Mouse (Mus musculus) hindbrain, embryonic 16.5 days (tissue): Measurements from ENCODE around the gene Slc25a45. TPM values are rescaled to one million over a fixed set of nuclear protein-coding genes. Genes with fewer than 3 reads are reported as not detected.
A peak's percentile ranks its signal among the peaks of the same experiment; 100 is the strongest.

Experiments used
- ATAC-seq: fragments of 200-750 bp; cut with Nextera tagmentation; 2 replicates; pipeline ENCODE4 v1.8.0; 2017; ENCODE audit warnings: moderate TSS enrichment, moderate library complexity
- H3K27ac ChIP-seq: fragments of 300-500 bp; sonication (generic); 2 replicates; pipeline ENCODE4 v1.5.1; 2014; ENCODE audit warnings: low read depth, mild to moderate bottlenecking, control low read depth, low read length, moderate library complexity
- H3K27me3 ChIP-seq: fragments of 300-500 bp; sonication (generic); replicated peaks from 2 replicates; pipeline ENCODE4 v1.6.1; 2014; ENCODE audit warnings: low read length; ENCODE audit not compliant: control insufficient read depth, insufficient read depth
- H3K36me3 ChIP-seq: fragments of 300-500 bp; sonication (generic); 2 replicates; pipeline ENCODE4 v1.6.1; 2014; ENCODE audit warnings: mild to moderate bottlenecking, low read length, moderate library complexity, mixed read lengths; ENCODE audit not compliant: control insufficient read depth, insufficient read depth
- H3K4me1 ChIP-seq: fragments of 300-500 bp; sonication (generic); 2 replicates; pipeline ENCODE4 v1.6.1; 2014; ENCODE audit warnings: low read depth, low read length; ENCODE audit not compliant: control insufficient read depth, insufficient read depth
- H3K4me2 ChIP-seq: fragments of 300-500 bp; sonication (generic); 2 replicates; pipeline ENCODE4 v1.6.1; 2014; ENCODE audit warnings: mild to moderate bottlenecking, low read length, control low read depth, moderate library complexity
- H3K4me3 ChIP-seq: fragments of 300-500 bp; sonication (generic); 2 replicates; pipeline ENCODE4 v1.5.1; 2014; ENCODE audit warnings: mild to moderate bottlenecking, low read length, control low read depth, moderate library complexity
- H3K9ac ChIP-seq: fragments of 300-500 bp; sonication (generic); 2 replicates; pipeline ENCODE4 v1.6.1; 2014; ENCODE audit warnings: low read depth, mild to moderate bottlenecking, control low read depth, low read length, moderate library complexity
- H3K9me3 ChIP-seq: fragments of 300-500 bp; sonication (generic); 2 replicates; pipeline ENCODE4 v1.6.1; 2014; ENCODE audit warnings: mild to moderate bottlenecking, low read length, moderate library complexity; ENCODE audit not compliant: control insufficient read depth
- WGBS: fragments of 180-500 bp; shearing (Covaris S2); extraction: QIAGEN DNeasy Blood & Tissue Kit; methylation state at CpG from one replicate; pipeline ENCODE4 v1.1.7; 2014; 5-methylcytosine and 5-hydroxymethylcytosine counted together
- polyA plus RNA-seq: library from polyadenylated mRNA; unstranded; fragments of >200 nt; fragmentation: Nextera tagmentation; extraction: Ambion mirVana; gene quantifications from 2 replicates; pipeline ENCODE4 v1.2.1, GENCODE M21; 2015

Gene Slc25a45
- polyA plus RNA-seq, 1 experiment from 2014 or later, result 2.6 TPM

DNA sequence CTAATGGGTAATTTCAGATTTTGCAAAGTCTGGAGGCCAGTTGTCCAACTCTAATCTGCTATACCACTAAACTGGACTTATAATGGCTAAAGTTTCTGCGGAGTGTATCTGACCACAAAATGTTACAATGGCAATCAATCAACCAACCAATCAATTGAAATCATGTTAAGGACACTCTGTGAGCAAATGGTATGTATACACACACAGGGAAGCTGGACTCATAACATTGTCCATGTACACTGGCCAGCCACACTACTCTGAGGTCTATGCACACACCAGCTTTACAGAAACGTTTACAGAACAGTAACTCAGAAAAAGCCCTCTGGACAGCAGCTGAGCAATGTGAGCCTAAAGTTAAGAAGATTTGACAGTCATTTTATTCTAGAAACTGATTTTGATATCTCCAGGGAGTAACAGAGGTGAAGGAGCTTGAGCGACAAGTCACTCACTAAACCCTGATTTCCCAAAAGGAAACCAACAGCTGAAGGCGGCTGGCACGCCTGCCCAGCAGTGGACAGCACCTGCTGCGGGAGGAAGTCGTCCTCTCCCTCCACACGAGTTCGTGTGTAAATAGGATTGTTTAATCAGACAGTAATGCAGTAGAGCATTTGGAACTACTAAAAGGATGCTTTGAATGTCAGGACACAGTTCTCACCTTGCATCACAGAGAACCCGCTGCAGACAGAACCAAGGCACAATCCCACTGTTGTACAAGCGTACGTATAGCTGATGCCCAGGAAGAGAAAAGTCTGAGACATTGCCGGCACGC lies 38.1 kb upstream of the Slc25a45 start:
- Histone ChIP-seq H3K27me3 (no peaks in the 10 kb centered on the region), H3K27ac (no peak overlapping the region), H3K36me3 (no peaks in the 10 kb centered on the region), H3K4me2 (no peak overlapping the region), H3K9ac (no peak overlapping the region), H3K4me3 (no peak overlapping the region), H3K9me3 (no peaks in the 10 kb centered on the region), H3K4me1 (peaks cover 15% of the 10 kb centered on the region)
- 71% methylated on average over 14 of the region's 14 CpGs for WGBS
- ATAC-seq, result no peak

DNA sequence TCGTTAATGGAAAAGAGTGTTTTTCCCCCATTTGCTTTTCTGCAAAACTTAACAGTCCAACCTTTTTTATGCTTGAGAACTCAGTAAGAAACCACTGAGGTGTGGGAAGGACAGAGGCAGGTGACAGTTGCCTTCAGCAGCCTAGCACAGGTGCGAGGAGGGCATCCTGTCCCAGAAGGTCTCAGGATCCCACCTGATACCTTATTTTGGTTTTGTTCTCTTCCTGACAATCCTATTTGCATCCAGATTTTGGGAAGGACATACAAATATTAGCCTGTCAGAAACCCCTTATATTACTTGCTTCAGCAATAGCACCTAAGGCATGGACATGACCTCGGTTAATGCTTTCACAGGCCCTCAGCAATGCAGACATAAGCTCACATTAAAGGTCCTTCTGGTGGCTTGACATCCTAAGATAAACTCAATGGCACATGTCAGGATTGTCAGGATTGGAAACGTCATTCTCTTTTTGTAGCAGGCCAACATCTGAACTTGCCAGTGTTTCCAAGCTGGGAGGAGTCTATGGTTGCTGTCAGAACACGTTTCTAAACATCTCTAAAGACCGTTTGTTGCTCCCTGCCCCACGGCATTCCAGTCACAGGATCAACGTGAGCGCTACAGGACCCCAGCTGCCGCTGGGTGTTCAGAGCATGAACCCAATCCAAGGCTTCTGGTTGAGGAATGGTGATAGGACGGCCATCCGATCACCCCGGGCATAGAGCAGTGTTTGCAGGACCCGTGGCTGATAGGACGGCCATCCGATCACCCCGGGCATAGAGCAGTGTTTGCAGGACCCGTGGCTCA lies 37.3 kb upstream of the Slc25a45 start:
- ATAC-seq, result no peak
- H3K4me2 ChIP-seq, result no peak overlapping the region
- WGBS, result 73% methylated on average over 18 of the region's 18 CpGs
- peaks cover 22% of the 10 kb centered on the region for H3K4me1 ChIP-seq
- H3K9ac ChIP-seq, result no peak overlapping the region
- no peak overlapping the region for H3K4me3 ChIP-seq
- no peaks in the 10 kb centered on the region for H3K36me3 ChIP-seq
- H3K9me3 ChIP-seq, result no peaks in the 10 kb centered on the region
- H3K27ac ChIP-seq, result no peak overlapping the region
- no peaks in the 10 kb centered on the region for H3K27me3 ChIP-seq

DNA sequence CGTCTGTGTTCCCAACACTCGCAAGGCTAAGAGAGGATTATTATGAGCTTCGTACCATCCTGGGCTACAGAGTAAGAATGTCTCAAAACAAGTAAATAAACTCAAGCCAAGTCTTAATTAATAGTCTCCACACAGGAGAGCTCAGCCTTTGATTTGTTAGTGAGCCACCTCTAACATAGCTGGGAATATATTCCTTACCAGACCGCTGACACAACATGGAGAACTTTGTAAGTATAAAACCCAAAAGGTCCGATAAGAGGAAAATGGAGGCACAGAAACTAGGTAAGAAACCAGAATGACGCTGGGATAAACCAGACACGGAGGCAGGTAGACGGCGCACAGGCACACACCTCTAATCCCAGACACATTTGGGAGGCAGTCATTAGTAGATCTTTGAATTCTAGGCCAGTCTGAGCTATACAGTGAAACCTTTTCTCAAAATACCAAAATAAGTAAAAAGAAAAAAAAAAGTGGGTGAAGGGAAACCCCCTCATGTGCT lies 36.7 kb upstream of the Slc25a45 start:
- no peak overlapping the region for H3K27ac ChIP-seq
- H3K9me3 ChIP-seq, result no peaks in the 10 kb centered on the region
- no peak overlapping the region for H3K4me3 ChIP-seq
- no peak for ATAC-seq
- no peak overlapping the region for H3K9ac ChIP-seq
- peaks cover 22% of the 10 kb centered on the region for H3K4me1 ChIP-seq
- H3K27me3 ChIP-seq, result no peaks in the 10 kb centered on the region
- H3K36me3 ChIP-seq, result no peaks in the 10 kb centered on the region
- H3K4me2 ChIP-seq, result no peak overlapping the region
- WGBS, result 91% methylated on average over 9 of the region's 9 CpGs

DNA sequence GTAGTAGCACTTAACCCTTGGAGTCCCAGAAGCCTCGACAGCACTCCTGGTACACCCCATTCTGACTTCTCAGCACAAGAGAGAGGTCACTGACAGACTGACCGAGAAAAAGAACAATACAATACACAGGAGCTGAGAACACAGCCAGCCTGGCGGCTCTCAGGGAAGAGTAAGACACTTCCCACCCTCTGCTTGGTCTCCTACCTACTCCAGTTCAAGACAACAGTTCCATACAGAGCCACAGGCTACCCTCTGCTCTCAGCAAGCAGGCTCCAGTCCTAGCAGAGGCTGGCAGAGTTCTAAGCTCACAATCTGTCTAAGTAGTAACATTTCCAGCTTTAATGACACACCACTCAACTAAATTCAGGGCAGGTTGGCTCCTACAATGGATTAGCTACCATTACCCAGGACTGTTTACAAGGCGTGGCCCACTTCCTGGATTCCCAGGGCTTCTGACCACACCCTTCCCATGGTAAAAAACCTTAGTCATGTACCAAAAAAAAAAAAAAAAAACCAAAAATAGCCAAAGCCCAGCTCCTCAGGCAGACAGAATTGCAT lies 36.1 kb upstream of the Slc25a45 start:
- H3K4me2 ChIP-seq, result no peak overlapping the region
- WGBS, result 46% methylated on average over 4 of the region's 4 CpGs
- H3K4me1 ChIP-seq, result peaks cover 22% of the 10 kb centered on the region
- H3K4me3 ChIP-seq, result no peak overlapping the region
- no peak for ATAC-seq
- no peaks in the 10 kb centered on the region for H3K27me3 ChIP-seq
- no peaks in the 10 kb centered on the region for H3K36me3 ChIP-seq
- no peak overlapping the region for H3K9ac ChIP-seq
- no peaks in the 10 kb centered on the region for H3K9me3 ChIP-seq
- no peak overlapping the region for H3K27ac ChIP-seq

DNA sequence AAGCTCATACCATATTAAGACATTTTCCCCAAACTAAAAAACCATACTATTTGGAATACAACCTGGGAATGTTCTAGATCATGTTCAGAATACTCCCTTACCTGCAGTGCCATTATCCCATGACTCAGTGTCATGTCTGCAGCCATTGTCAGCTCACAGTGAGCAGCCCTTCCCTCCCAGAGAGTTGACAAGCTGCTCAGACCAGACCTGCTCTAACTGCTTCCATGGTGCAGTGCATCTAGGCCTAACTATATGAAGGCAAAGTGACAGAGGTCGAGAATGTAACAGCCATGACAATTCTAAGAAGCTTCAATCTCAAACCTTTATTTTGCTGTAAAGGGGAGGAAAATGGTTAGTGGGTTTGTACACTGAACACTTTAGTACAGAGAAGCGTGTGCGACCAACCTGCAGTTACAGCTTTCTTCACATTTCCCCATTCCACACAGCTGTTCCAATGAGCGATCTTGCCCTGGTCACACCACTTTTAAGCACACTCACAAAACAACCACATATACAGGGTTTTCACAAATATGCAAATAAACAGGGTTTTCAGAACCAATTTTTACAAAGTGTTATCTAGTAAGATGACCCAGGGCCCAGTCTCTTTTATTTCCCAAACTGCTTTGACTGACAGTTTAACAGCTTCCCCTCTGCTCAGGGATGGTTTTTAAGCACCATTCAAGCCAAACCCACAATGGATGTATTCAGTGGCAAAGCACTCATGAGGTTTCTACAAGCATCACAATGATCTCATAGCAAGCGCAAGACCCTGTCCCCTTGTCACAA lies 35.4 kb upstream of the Slc25a45 start:
- Histone ChIP-seq H3K9ac (no peak overlapping the region; the same call in 1 of the 2 replicates), H3K36me3 (no peaks in the 10 kb centered on the region), H3K9me3 (no peaks in the 10 kb centered on the region), H3K27ac (peak overlapping the region; percentile 19; the same call in 1 of the 2 replicates), H3K27me3 (no peaks in the 10 kb centered on the region), H3K4me3 (no peak overlapping the region), H3K4me1 (peaks cover 29% of the 10 kb centered on the region), H3K4me2 (peak overlapping the region; percentile 8; the same call in 1 of the 2 replicates)
- 51% methylated on average over 5 of the region's 5 CpGs for WGBS
- ATAC-seq, result no peak

DNA sequence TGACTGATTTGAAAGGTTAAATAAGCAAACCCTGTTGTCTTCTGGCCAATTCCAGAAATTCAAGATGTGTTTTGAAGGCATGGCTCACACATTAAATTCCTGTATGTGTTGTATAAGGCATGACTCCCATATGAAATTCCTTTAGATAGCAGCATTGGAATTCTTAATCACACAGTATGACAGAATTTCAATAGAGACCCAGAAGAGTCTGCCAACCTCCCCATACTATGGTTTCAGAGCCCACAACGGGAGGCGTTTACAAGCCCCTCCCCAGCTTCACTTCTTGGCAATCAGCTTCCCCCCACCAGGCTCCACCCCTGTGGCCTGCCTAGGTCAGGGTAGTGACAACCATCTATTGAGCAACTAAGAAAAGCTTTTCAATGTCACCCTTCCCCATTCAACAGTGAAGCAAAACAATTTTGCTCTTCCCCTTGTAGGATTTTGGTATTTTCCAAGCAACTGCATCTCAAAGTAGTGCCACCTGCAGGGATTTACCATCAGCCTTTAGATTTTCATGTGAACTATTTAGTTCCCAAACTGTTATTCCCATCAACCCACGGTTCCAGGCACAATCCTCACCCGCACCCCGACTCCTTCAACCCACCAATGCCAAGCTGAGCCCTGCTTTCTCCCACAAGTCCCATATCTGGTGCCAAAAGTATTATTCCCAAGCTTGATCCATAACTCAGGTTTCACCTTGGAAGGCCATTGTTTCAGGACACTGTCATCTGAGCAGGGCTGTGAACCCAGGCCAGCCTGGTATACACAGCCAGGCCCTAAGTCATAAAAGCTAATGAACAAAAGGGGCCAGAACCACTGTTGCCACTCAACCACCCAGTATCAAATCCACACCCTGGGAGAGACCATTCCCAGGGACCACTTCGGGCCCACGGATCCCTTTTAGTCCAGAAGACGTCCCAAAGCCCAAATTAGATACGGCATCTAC lies 34.5 kb upstream of the Slc25a45 start:
- peak overlapping the region; percentile 19; the same call in 1 of the 2 replicates for H3K27ac ChIP-seq
- no peak overlapping the region for H3K4me3 ChIP-seq
- peak overlapping the region; percentile 8; the same call in 1 of the 2 replicates for H3K4me2 ChIP-seq
- no peak for ATAC-seq
- H3K27me3 ChIP-seq, result no peaks in the 10 kb centered on the region
- peaks cover 37% of the 10 kb centered on the region for H3K4me1 ChIP-seq
- WGBS, result 57% methylated on average over 9 of the region's 9 CpGs
- no peak overlapping the region for H3K9ac ChIP-seq
- H3K9me3 ChIP-seq, result no peaks in the 10 kb centered on the region
- no peaks in the 10 kb centered on the region for H3K36me3 ChIP-seq

DNA sequence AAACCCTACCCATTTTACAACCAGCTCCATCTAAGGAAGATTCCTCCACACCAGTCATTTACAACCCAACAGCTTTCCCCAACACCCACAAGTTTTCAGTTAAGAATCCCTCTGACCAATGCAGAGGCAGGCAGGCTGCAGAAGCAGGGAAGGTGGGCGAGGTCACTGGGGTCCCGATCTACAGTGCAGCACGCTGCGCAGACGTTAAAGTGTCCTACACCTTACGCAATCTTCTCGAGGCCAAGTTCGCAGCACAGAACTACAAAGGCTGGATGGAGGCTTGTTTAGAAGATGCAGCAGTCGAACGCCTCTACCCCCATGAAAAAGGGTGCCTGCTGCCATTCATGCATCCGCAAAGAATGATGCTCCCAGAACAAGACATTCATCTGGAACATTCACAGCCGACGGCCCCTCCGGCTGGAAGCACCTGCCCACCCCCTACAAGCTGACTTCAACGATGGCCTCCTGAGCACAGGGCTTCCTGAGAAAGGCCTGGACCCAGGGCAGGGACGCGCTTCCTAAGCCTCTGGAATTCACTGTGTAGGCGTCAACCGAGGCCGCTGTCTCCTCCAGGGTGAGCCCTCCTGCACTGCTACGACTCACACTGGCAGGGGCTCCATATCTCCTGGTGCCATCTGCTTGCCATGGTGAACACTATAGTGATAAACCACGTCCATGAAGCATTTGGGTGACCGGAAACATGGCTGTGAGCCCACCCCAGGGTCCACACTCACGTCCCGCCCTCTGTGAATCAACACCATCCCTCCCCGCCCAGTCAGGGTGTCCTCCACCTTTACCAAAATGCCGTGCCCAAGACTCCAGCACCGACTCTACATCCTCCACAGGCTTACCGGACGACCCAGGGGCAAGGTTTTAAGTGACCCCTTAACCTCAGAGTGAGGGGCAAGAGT lies 33.6 kb upstream of the Slc25a45 start:
- no peak for ATAC-seq
- H3K9me3 ChIP-seq, result no peaks in the 10 kb centered on the region
- H3K4me1 ChIP-seq, result peaks cover 47% of the 10 kb centered on the region
- WGBS, result 84% methylated on average over 30 of the region's 30 CpGs
- peak overlapping the region; percentile 36; the same call in 1 of the 2 replicates for H3K27ac ChIP-seq
- H3K4me3 ChIP-seq, result peak overlapping the region; percentile 7; the same call in 1 of the 2 replicates
- peak overlapping the region; percentile 2 for H3K4me2 ChIP-seq
- H3K9ac ChIP-seq, result no peak overlapping the region; the same call in 1 of the 2 replicates
- H3K27me3 ChIP-seq, result no peaks in the 10 kb centered on the region
- no peaks in the 10 kb centered on the region for H3K36me3 ChIP-seq
